Mouse (Mus musculus) large intestine, adult 2 months (tissue): ENCODE data around the gene Itpkc. TPM values are rescaled to one million over a fixed set of nuclear protein-coding genes. Genes with fewer than 3 reads are reported as not detected.

Experiments
- DNase-seq: peaks from one replicate; pipeline ENCODE4 v3.0.0-alpha.2; 2012; ENCODE audit warnings: low read depth, low spot score
- WGBS: fragments of 180-500 bp; shearing (Covaris S2); methylation state at CpG from one replicate; pipeline ENCODE4 v1.1.7; 2018; 5-methylcytosine and 5-hydroxymethylcytosine counted together
- polyA plus RNA-seq: library from polyadenylated mRNA; depleted of rRNA; stranded (reverse); fragments of >200 nt; gene quantifications from 2 replicates; pipeline ENCODE4 v1.2.3, GENCODE M21; 2012; rRNA removed

The Itpkc gene
- polyA plus RNA-seq, 1 experiment: 27.3 TPM

DNA sequence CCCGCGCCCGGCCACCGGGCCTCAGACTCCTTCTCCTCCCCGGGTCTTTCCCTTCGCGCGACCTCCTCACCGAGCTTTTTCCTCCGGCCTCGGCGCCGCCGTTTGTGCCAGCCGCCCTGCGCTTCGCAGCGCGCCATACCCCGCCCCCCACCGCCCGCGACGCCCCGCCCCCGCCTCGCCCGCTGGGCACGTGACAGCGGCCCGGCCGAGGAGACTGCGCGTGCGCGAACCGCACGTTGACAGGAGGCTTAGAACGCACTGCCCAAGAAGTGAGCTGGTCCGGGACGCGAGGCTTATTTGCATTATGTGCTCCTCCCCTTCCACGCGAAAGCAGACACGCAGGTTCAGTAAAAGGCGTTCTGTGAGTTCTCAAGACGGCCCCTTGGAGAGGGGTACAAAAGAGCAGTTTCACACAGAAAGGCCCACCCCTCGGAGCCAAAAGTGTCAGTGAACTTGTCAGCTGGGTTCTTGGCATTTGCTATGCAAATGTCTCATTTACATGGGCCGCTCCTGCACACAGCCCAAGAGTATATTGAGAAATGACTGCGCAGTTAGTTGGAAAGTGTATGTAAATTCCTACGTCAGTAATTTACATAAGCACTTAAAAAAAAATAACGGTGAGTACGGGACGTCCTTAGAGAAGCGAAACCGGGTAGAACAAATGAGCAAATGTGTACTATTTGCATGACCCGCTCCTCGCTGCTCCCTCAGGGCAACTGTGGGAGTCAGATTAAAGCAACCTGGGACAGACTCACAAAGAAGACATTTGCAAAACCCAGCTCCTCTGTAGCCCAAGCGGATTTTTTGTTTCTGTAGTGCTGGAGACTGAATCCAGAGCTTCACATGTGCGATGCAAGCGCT lies 61.6 kb downstream of the Itpkc start, which contains the start of gene Egln2:
Gene Egln2 (minus strand): TSS at position 189 of the 861 bp plus-strand sequence.
- WGBS: 2% methylated on average over 61 of the region's 61 CpGs
- DNase-seq: peak; percentile 83

DNA sequence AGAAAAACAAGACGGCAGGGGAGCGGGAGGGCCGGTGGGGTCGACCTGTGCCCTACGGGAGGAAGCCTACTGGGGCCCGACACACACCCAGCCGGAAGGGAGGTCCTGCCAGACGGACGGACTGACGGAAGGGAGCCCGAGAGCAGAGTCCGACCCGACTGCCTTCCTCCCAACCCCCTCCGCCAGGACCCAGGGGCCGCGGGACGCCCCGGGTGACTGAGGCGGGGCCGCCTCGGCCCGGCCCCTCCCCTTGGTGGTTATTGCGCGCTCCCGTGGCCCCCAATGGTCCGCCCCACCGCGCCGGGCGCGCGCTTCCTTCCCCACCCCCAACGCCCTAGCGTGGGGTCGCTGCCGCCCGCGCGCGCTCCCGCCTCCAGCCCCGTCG lies 62.2 kb downstream of the Itpkc start:
- DNase-seq: no peak
- WGBS: 1% methylated on average over 43 of the region's 43 CpGs

DNA sequence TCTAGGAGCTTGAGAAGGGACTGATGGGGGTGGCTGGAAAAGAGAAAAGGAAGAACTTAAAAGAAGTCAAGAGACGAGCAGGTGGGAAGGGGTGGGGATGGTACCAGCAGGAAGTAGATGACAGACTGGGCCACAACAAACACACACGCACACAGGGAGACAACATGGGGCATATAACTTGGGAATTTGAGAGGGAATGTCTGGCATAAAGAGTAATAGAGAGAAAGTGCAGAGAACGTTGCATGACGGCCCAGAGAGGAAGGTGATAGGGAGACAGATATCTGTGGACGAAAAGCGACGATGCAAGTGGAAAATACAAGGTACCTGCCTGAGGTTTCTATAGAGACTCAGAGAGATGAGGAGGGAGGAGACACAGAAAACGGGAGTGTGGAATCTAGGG lies 62.8 kb downstream of the Itpkc start:
- under 1% methylated on average over 8 of the region's 8 CpGs for WGBS
- no peak for DNase-seq

DNA sequence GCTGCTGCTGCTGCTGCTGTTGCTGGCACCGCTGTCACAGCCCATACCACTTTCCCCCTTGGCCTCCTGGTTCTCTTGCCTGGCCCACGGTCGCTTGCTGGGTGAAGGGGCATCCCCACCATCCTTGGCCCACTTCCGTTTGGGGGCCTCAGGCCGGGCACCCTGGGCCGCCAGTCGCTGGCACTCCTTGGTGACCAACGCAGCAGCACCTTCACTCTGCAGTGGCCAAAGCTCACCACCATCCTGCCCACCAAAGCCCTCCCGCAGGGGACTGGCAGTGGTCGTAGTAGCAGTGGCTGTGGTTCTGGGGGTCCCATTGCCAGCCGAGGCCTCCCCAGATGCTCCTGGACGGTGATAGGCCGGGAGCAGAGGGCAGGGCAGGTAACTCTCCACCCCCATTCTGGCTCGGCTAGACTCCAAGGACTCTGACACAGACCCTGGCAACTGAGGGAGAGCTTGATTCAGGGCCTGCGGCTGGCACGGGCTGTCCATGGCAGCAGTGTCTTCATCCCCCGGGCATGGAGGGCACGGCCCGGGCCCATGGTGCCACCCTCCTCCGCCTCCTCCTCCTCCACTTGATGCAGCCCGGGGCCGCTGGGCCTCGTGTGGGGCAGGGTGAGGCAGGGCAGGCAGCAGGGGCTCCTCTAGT lies 63.3 kb downstream of the Itpkc start:
- 48% methylated on average over 23 of the region's 23 CpGs for WGBS
- no peak for DNase-seq

DNA sequence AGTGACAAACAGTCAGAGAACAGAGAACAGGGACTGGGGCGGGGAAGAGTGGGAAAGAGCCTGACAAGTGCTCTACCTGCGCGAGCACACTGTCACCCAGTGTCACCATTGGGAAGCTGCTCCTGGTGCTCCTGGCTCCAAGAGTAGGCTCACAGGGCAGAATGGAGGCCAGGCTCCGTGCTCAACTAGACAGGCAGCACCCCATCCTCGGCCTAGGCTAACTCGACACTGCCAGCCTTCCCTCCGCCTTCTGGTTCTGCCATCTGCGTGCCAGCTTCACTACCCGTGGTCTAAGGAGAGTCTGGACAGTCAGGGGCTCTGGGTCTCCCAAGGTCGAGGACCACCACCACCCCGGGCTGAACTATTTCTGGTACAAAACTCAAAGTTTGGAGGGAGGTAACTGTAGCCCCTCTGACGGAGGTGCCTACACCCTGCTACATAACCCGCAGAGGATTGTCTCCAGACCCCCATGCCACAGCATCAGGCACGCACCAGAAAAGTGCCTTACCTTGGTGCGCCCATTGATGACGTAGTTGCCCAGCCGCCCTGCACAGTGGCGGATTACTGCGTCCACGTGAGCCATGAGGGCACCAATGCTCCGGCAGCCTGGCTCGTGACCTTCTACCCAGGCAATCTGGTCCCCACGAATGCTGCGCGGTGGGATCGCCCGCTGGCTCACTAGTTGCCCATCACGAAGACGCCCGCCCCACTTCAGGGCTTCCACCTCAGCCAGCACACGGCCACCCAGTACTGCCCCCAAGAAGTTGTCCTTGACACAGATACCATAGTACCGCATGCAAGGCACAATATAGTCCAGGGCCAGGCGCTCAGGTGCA lies 64.1 kb downstream of the Itpkc start:
- WGBS: 81% methylated on average over 33 of the region's 33 CpGs
- DNase-seq: no peak

DNA sequence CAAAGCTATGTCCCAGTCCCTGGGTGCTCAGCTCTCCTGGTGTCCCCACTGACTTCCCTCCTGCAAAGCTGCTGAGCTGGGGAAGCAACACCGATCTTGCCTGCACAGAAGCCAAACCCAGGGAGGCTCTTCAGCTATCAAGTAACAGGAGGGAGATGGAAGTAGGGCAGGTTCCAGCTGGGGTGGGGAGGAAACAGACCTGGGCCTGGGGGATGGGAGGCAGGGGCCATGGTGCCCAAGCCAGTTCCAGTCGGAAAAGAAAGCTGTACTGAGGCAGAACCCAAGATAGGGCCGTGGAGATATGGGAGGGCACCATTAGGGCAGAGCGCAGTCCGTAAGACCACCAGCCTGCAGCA lies 65.0 kb downstream of the Itpkc start:
- DNase-seq: no peak
- WGBS: 74% methylated on average over 5 of the region's 5 CpGs

DNA sequence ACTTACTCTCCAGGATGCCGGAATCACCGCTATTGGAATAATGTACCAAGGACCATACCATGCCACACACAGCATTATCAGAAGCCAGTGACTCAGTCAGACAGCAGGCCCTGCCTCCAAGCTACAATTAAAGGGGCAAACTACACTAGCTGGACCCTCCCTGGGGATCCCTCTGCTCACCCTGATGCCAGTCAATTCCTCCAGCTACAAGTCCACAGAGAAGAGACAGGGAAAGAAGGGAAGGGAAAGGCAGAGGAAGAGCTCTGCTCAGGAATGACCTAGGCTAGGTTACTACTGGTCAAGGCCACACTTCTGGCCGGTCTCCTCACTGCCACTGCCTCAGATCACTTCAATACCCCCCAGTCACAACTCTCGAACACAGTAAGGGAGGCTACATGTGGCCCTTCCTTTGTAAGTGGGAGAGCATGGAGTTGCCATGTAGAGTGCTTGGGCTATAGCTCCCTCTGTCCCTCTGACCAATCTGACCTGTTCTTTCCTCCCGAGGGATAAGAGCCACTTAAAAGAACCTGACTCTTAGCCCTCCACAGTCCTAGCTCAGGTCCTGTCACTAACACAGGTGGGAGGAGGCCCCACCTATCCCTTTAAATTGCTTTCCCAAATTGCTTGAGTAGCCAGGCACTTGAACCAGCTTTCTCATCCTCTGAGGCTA lies 65.5 kb downstream of the Itpkc start:
- DNase-seq: no peak
- WGBS: 69% methylated on average over 5 of the region's 5 CpGs

DNA sequence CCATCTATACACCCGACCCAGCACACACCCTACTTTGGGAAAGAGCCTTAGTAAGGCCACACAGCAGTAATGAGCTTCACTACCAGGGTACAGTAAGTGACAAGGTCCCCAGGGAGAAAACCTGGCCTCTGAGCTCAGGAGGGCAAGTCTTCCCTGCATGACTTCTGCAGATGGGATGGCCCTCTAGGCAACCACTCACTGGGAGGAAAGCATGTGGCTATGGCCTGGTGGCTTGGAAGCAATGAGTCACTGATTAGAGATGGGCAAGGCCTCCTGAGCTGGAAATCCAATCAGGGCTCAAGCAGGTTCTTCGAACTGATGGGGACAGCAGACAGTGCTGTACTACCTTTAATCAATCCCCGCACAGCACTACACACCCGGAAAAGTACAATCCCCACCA lies 66.7 kb downstream of the Itpkc start:
- WGBS: 75% methylated on average over 4 of the region's 4 CpGs

DNA sequence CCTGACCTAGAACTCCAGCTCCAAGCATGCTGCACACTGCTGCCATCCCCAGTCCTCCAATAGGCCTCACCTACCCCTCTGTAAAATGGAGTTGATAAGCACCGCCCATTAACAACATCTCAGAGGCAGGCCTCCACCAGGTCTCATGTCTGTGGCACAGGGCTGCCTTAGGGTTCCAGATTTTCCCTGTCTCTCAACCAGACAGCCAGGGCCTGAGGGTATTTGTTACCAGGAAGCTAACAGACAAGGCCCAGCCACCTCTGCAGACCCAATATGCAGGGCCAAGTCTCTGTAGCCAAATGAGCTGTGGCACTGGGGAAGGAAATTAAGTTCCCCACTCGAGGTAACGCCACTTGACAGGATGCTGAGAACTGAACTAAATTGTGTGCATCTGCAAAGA lies 67.5 kb downstream of the Itpkc start:
- WGBS: 76% methylated on average over 3 of the region's 3 CpGs
- DNase-seq: no peak

More for the DNA sequence above, 66.7 kb downstream of the Itpkc start:
- DNase-seq: no peak

DNA sequence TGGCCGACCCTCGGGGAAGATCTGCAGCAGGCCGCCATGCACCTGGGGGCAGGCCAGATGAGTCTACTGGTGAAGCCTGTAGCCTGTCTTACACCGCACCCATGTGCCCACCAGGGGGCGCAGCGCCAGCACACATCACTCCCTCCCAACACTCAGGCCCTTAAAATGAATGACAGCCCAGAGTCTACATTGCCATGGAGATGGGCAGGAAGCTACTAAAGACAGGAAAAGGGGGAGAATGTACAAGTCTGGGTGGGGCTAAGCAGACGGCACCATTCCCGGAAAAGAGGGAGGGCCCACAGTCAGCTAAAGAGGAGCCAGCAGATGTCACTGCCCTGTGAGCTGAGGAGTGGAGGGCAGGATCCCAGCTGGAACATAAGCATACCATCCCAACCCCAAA lies 68.6 kb downstream of the Itpkc start:
- 5% methylated on average over 8 of the region's 8 CpGs for WGBS
- no peak for DNase-seq

DNA sequence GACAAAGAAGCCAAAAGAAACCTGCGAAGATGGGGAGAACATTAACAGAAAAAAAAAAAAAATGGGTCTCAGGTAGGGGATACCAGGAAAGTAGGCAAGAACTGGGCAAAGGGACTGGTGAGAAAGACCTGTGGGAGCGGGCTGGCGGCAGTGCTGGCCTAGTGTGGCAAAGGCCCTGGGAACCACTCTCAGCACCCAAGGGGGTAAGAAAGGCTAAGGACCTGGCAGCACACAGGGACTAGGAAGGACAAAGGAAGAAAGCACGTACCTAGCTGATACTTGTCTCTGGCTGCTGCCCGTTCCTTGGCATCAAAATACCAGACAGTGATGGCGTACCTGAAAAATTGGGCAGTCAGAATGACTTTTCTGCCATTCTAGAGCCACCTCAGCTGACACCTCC lies 69.2 kb downstream of the Itpkc start:
- 90% methylated on average over 6 of the region's 6 CpGs for WGBS
- no peak for DNase-seq

DNA sequence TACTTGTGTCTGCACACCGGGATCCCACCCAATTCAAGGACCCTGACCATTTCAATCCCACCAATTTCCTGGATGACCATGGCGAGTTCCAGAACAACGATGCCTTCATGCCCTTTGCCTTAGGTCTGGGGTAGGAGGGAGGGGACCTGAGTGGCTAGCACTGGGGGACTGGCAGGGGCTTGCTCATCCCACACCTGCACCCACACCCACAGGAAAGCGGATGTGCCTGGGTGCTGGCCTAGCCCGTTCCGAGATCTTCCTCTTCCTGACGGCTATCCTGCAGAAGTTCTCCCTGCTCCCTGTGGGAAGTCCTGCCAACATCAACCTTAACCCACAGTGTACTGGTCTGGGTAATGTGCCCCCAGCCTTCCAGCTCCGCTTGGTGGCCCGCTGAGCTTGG lies 70.3 kb downstream of the Itpkc start:
- DNase-seq: no peak
- 91% methylated on average over 9 of the region's 9 CpGs for WGBS

Other genes with a start within 250 kb of the Itpkc start
- not detected in 2 replicates for gene Cyp2a12, start 199.6 kb downstream of the Itpkc start, polyA plus RNA-seq
- gene Cyp2f2, start 108.8 kb downstream of the Itpkc start, polyA plus RNA-seq: 0.18 and 0.22 TPM in 2 replicates
- not detected in 2 replicates for gene Cyp2t4, start 74.9 kb downstream of the Itpkc start, polyA plus RNA-seq
- gene Egln2, start 61.9 kb downstream of the Itpkc start, polyA plus RNA-seq: 80.6 and 86.7 TPM in 2 replicates
- 76.5 and 80.9 TPM in 2 replicates for gene Rab4b, start 49.8 kb downstream of the Itpkc start, polyA plus RNA-seq
- not detected in 2 replicates for gene Gm21983, start 47.6 kb downstream of the Itpkc start, polyA plus RNA-seq
- 0.85 and 2.2 TPM in 2 replicates for gene Mia, start 47.5 kb downstream of the Itpkc start, polyA plus RNA-seq
- 10.9 and 11.1 TPM in 2 replicates for gene BC024978, start 32.9 kb downstream of the Itpkc start, polyA plus RNA-seq
- gene Snrpa, start 32.4 kb downstream of the Itpkc start, polyA plus RNA-seq: 168 and 170 TPM in 2 replicates
- gene Coq8b, start 4.4 kb upstream of the Itpkc start, polyA plus RNA-seq: 31.9 and 34.1 TPM in 2 replicates
- 6.4 and 6.6 TPM in 2 replicates for gene Numbl, start 29.8 kb upstream of the Itpkc start, polyA plus RNA-seq
- gene Ltbp4, start 109.0 kb upstream of the Itpkc start, polyA plus RNA-seq: 71.2 and 75.4 TPM in 2 replicates
- gene Shkbp1, start 127.4 kb upstream of the Itpkc start, polyA plus RNA-seq: 59.9 and 78.1 TPM in 2 replicates
- gene Gm20479, start 128.8 kb upstream of the Itpkc start, polyA plus RNA-seq: 0.22 TPM in 1 of 2 replicates, not detected in the other
- gene Sptbn4, start 219.0 kb upstream of the Itpkc start, polyA plus RNA-seq: 0.19 and 0.34 TPM in 2 replicates
- 60.1 and 72.7 TPM in 2 replicates for gene Blvrb, start 219.3 kb upstream of the Itpkc start, polyA plus RNA-seq
- 14.5 and 15.3 TPM in 2 replicates for gene Sertad3, start 245.1 kb upstream of the Itpkc start, polyA plus RNA-seq